Mouse (Mus musculus): ENCODE data around the gene 1700001C02Rik.

GRCm38 (mm10) chr5:30497299-30497698, 31.5 kb downstream of the 1700001C02Rik start:
- no peak for TF ChIP-seq CTCF (IDR thresholded peaks at IDR 0.05; ENCODE audit: low read depth, low read length)
- TF ChIP-seq POLR2A (IDR thresholded peaks at IDR 0.05; ENCODE audit: insufficient read depth, low read length) = no peak
- TF ChIP-seq EP300 (IDR thresholded peaks at IDR 0.05; ENCODE audit: insufficient read depth, low read depth, low read length) = no peak

Measured in ES-Bruce4 (cell line).